Mouse (Mus musculus) forebrain, embryonic 14.5 days (tissue): ENCODE results near the gene H2-M10.6. TPM values are rescaled to one million over a fixed set of nuclear protein-coding genes. Genes with fewer than 3 reads are reported as not detected.
A peak's percentile ranks its signal among the peaks of the same experiment; 100 is the strongest.
"Not testable (repeated sequence)": the region's sequence is repeated elsewhere in the genome, so short reads cannot be mapped to it uniquely, and the experiment has no call there.

Experiments
- ATAC-seq: fragments of 200-750 bp; cut with Nextera tagmentation; 2 replicates; pipeline ENCODE4 v1.8.0; 2017; ENCODE audit warnings: mild to moderate bottlenecking, moderate library complexity
- DNase-seq: peaks from one replicate; pipeline ENCODE4 v3.0.0-alpha.2; 2015; ENCODE audit warnings: low spot score
- H3K27ac ChIP-seq: fragments of 300-500 bp; sonication (generic); 2 replicates; pipeline ENCODE4 v1.5.1; 2014; ENCODE audit warnings: low read depth, mild to moderate bottlenecking, control low read depth, low read length, moderate library complexity
- H3K27me3 ChIP-seq: fragments of 300-500 bp; sonication (generic); replicated peaks from 2 replicates; pipeline ENCODE4 v1.6.1; 2014; ENCODE audit warnings: low read length, control low read depth, mixed read lengths; ENCODE audit not compliant: control insufficient read depth, insufficient read depth
- H3K36me3 ChIP-seq: fragments of 300-500 bp; sonication (generic); 2 replicates; pipeline ENCODE4 v1.6.1; 2014; ENCODE audit warnings: low read length, control low read depth; ENCODE audit not compliant: control insufficient read depth, insufficient read depth
- H3K4me1 ChIP-seq: fragments of 300-500 bp; sonication (generic); 2 replicates; pipeline ENCODE4 v1.6.1; 2014; ENCODE audit warnings: antibody characterized with exemption, low read length, control low read depth; ENCODE audit not compliant: control insufficient read depth, insufficient read depth
- H3K4me2 ChIP-seq: fragments of 300-500 bp; sonication (generic); 2 replicates; pipeline ENCODE4 v1.6.1; 2014; ENCODE audit warnings: mild to moderate bottlenecking, control low read depth, low read length
- H3K4me3 ChIP-seq: fragments of 300-500 bp; sonication (generic); 2 replicates; pipeline ENCODE4 v1.5.1; 2014; ENCODE audit warnings: low read depth, low read length, control low read depth
- H3K9ac ChIP-seq: fragments of 300-500 bp; sonication (generic); 2 replicates; pipeline ENCODE4 v1.6.1; 2014; ENCODE audit warnings: mild to moderate bottlenecking, low read length, control low read depth, moderate library complexity
- H3K9me3 ChIP-seq: fragments of 300-500 bp; sonication (generic); replicated peaks from 2 replicates; pipeline ENCODE4 v1.6.1; 2016; ENCODE audit warnings: low read length, control low read depth, mixed read lengths; ENCODE audit not compliant: control insufficient read depth
- WGBS: fragments of 180-500 bp; shearing (Covaris S2); extraction: QIAGEN DNeasy Blood & Tissue Kit; methylation state at CpG from one replicate; pipeline ENCODE4 v1.1.7; 2014; 5-methylcytosine and 5-hydroxymethylcytosine counted together
- polyA plus RNA-seq: library from polyadenylated mRNA; unstranded; fragments of >200 nt; fragmentation: Nextera tagmentation; extraction: Ambion mirVana; gene quantifications from 2 replicates; pipeline ENCODE4 v1.2.1, GENCODE M21; 2014

H2-M10.6 gene
- polyA plus RNA-seq, 1 experiment from 2014 or later, result not detected

DNA sequence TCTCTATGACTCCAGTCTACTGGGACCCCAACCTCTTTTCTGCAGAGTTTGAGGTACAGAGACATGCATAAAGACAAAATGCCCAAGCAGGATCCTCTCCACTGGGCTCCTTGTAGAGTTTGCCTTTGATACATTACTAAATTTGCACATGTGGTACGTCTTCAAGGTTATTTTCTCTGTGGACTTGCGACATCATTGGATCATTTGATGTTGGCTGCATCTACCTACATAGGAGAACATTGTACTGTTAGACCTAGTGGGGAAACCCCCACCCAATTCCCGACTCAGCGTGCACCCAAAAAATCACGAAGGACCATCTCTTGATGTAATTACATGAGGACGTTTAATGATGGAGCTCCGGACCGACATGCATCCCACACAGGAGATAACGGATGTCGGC lies 12.5 kb upstream of the H2-M10.6 start:
- Histone ChIP-seq H3K4me3 (no peak overlapping the region), H3K4me1 (no peaks in the 10 kb centered on the region), H3K27me3 (no peaks in the 10 kb centered on the region), H3K36me3 (no peaks in the 10 kb centered on the region), H3K27ac (no peak overlapping the region), H3K9me3 (no peaks in the 10 kb centered on the region), H3K9ac (no peak overlapping the region), H3K4me2 (no peak overlapping the region)
- ATAC-seq, result no peak
- 92% methylated on average over 10 of the region's 10 CpGs for WGBS
- no peak for DNase-seq

- not testable (repeated sequence) for H3K4me1 ChIP-seq, H3K27me3 ChIP-seq, H3K4me3 ChIP-seq, DNase-seq, ATAC-seq, H3K27ac ChIP-seq, H3K4me2 ChIP-seq, H3K9ac ChIP-seq, H3K36me3 ChIP-seq, H3K9me3 ChIP-seq
- WGBS, result 82% methylated on average over 4 of the region's 4 CpGs
These were observed 12.0 kb upstream of the H2-M10.6 start for GRCm38 (mm10) chr17:36799921-36800462.

DNA sequence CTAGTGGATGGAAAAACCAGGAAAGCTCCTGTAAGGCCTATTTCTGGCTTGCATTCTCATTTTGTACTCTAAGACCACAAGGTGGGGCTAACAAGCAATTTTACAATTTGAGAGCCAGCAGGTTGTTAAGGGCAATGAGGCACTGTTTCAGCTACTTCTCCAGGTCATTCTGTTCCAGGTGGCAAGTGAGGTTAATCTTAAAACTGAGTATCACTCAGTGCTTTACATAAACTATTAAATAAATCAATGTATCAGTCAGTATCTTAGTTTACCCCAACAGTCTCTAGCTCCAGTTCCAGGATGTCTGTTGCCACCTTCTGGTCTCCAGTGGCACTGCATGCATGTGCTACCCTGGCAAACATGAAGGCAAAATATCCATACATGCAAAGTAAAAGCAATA lies 12.0 kb downstream of the H2-M10.6 start:
- H3K4me1 ChIP-seq, result no peaks in the 10 kb centered on the region
- H3K27ac ChIP-seq, result no peak overlapping the region
- no peaks in the 10 kb centered on the region for H3K9me3 ChIP-seq
- H3K36me3 ChIP-seq, result no peaks in the 10 kb centered on the region
- no peak overlapping the region for H3K4me3 ChIP-seq
- no peaks in the 10 kb centered on the region for H3K27me3 ChIP-seq
- H3K4me2 ChIP-seq, result no peak overlapping the region
- H3K9ac ChIP-seq, result no peak overlapping the region
- DNase-seq (peak; percentile 68), ATAC-seq (no peak)

- no peak overlapping the region for H3K4me3 ChIP-seq
- no peak overlapping the region for H3K27ac ChIP-seq
- H3K9me3 ChIP-seq, result no peaks in the 10 kb centered on the region
- ATAC-seq, result 0 out of 2 replicates have a peak, but pooled peaks have one; percentile 56
- H3K36me3 ChIP-seq, result no peaks in the 10 kb centered on the region
- H3K4me1 ChIP-seq, result no peaks in the 10 kb centered on the region
- no peak overlapping the region for H3K4me2 ChIP-seq
- H3K9ac ChIP-seq, result no peak overlapping the region
- peak; percentile 41 for DNase-seq
- WGBS, result 24% methylated on average over 4 of the region's 4 CpGs
- no peaks in the 10 kb centered on the region for H3K27me3 ChIP-seq
These were observed 13.6 kb downstream of the H2-M10.6 start for GRCm38 (mm10) chr17:36825525-36825924.

DNA sequence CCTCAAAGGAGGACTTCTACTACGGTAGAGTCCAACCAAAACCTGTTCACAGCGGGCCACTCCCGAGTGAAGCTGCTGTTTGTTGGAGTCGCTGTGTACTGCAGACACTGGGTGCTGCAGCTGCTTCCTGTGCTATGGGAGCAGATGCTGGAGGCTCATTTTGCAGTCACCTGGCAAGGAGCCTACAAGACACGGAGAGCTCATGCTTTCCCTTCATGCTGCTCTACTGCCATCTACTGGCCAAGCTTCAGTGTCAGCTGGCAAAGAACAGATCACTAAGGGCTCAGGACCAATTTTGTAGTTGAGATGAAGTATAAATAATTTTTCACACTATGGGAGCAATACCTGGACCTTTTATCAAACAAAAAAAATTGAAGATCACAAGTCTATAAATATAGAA lies 14.0 kb downstream of the H2-M10.6 start:
- H3K4me2 ChIP-seq, result not testable (repeated sequence)
- 13% methylated on average over 5 of the region's 5 CpGs for WGBS

GRCm38 (mm10) chr17:36828488-36828887 lies 16.5 kb downstream of the H2-M10.6 start:
- H3K4me3 ChIP-seq, result no peak overlapping the region
- no peak for DNase-seq

More for the DNA sequence above, 14.0 kb downstream of the H2-M10.6 start:
- DNase-seq, result peak; percentile 96
- ATAC-seq, result peak; percentile 89
- not testable (repeated sequence) for H3K27ac ChIP-seq, H3K4me3 ChIP-seq, H3K27me3 ChIP-seq, H3K4me1 ChIP-seq, H3K36me3 ChIP-seq, H3K9me3 ChIP-seq, H3K9ac ChIP-seq

DNA sequence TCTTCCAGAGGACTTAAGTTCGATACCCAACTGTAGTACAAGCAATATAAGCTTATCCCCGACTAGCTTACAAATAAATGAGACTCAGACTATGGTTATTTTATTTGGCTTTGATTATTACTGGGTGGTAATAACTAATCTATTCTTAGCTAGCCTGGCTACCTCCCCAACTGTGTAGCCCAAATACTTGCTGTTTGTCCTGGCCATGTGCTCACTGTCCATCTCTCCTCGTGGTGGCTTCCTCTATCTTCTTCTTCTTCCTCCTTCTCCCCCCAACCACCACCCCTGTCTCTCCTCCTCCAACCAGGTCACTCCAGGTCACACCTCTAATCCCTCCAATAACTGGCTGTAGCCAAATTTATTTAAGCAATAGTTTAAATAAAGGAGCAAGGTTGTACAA lies 18.5 kb downstream of the H2-M10.6 start:
- 80% methylated on average over 3 of the region's 3 CpGs for WGBS
- no peak for ATAC-seq
- H3K4me2 ChIP-seq, result no peak overlapping the region
- H3K9ac ChIP-seq, result no peak overlapping the region
- no peaks in the 10 kb centered on the region for H3K27me3 ChIP-seq
- H3K27ac ChIP-seq, result no peak overlapping the region
- H3K9me3 ChIP-seq, result no peaks in the 10 kb centered on the region
- DNase-seq, result no peak
- no peaks in the 10 kb centered on the region for H3K4me1 ChIP-seq
- H3K36me3 ChIP-seq, result no peaks in the 10 kb centered on the region
- H3K4me3 ChIP-seq, result no peak overlapping the region

More at GRCm38 (mm10) chr17:36828488-36828887, 16.5 kb downstream of the H2-M10.6 start:
- Histone ChIP-seq H3K27me3 (no peaks in the 10 kb centered on the region), H3K27ac (no peak overlapping the region), H3K4me1 (no peaks in the 10 kb centered on the region), H3K9me3 (no peaks in the 10 kb centered on the region), H3K36me3 (no peaks in the 10 kb centered on the region), H3K4me2 (no peak overlapping the region), H3K9ac (no peak overlapping the region)
- ATAC-seq, result no peak
- WGBS, result 81% methylated on average over 2 of the region's 2 CpGs

GRCm38 (mm10) chr17:36832694-36833093 lies 20.7 kb downstream of the H2-M10.6 start:
- ATAC-seq (no peak), DNase-seq (no peak)
- Histone ChIP-seq H3K4me3 (no peak overlapping the region), H3K27ac (no peak overlapping the region), H3K9me3 (no peaks in the 10 kb centered on the region), H3K9ac (no peak overlapping the region), H3K4me2 (no peak overlapping the region), H3K27me3 (no peaks in the 10 kb centered on the region), H3K4me1 (no peaks in the 10 kb centered on the region; the same call in 1 of the 2 replicates), H3K36me3 (no peaks in the 10 kb centered on the region)
- 58% methylated on average over 4 of the region's 4 CpGs for WGBS

DNA sequence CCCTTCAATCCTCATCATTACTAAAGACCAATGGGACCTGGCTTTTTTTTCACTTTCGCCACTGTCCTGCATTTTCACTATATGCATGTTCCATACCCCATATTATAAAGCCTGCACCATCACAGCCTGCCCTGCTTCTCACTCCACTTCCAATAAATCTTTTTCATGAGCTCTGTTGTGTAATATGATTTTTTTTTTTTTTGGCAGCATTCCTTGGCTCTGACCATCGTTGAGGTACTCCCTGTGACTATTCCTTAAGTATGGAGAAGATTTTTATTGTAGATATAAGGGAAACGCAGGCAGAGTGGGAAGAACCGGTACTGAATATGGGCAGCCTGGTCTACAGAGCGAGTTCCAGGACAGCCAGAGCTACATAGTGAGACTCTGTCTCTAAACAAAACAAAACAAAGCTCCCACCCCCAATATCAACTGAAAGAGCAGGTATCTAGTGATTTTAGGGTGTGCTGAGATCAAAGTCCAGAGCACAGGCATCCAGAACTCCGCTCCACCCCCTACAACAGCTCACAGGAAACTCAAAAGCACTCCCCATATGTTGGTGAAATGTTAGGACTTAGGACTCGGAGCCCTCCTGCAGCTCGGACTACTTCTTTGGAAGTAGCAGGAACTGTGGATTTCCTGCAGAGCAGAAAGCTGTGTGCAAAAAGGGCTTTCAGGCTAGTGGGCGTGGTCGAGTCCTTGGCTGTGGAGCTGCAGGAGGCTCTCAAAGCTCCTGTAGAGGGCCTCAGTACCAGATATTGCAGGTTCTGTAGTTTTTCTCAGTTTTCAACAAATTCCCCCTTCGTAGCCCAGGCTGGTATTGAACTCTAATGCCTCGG lies 23.8 kb downstream of the H2-M10.6 start:
- peak; percentile 5; the same call in 1 of the 2 replicates for ATAC-seq
- DNase-seq, result peak; percentile 69
- Histone ChIP-seq H3K27ac (no peak overlapping the region), H3K4me1 (no peaks in the 10 kb centered on the region; the same call in 1 of the 2 replicates), H3K4me2 (peak overlapping the region; percentile 67), H3K36me3 (no peaks in the 10 kb centered on the region), H3K9ac (no peak overlapping the region), H3K27me3 (no peaks in the 10 kb centered on the region), H3K9me3 (no peaks in the 10 kb centered on the region), H3K4me3 (no peak overlapping the region)
- 36% methylated on average over 12 of the region's 12 CpGs for WGBS
